Mouse (Mus musculus) liver, adult 2 months (tissue): ENCODE results near the gene Orm1.

Source experiments
- CTCF ChIP-seq: fragments of 200-500 bp; IDR thresholded peaks from 2 replicates; pipeline ENCODE4 v1.5.1; 2011; ENCODE audit warnings: low read depth, low read length, control low read depth
- POLR2A ChIP-seq: fragments of 200-500 bp; IDR thresholded peaks from 2 replicates; pipeline ENCODE4 v1.6.1; 2011; ENCODE audit warnings: low read length, control low read depth; ENCODE audit not compliant: insufficient read depth; ENCODE audit errors: extremely low read depth

GRCm38 (mm10) chr4:63348524-63348923 is 4.2 kb downstream of the Orm1 start:
- TF ChIP-seq CTCF (no peak), POLR2A (no peak)
